Mouse (Mus musculus) kidney, adult 2 months (tissue): ENCODE measurements around the gene Stard13. TPM values are rescaled to one million over a fixed set of nuclear protein-coding genes. Genes with fewer than 3 reads are reported as not detected.

Source experiments
- DNase-seq: peaks from one replicate; pipeline ENCODE4 v3.0.0; 2021
- H3K27ac ChIP-seq: fragments of 200-500 bp; 2 replicates; pipeline ENCODE4 v1.5.1; 2012; ENCODE audit warnings: low read depth, low read length, control low read depth, inconsistent platforms; ENCODE audit not compliant: insufficient read depth
- H3K27me3 ChIP-seq: fragments of 200-500 bp; replicated peaks from 2 replicates; pipeline ENCODE4 v1.6.1; 2012; ENCODE audit warnings: mild to moderate bottlenecking, moderate library complexity, low read length, inconsistent platforms; ENCODE audit not compliant: control insufficient read depth, insufficient read depth
- H3K36me3 ChIP-seq: fragments of 200-500 bp; 2 replicates; pipeline ENCODE4 v1.6.1; 2012; ENCODE audit warnings: mild to moderate bottlenecking, moderate library complexity, low read length, inconsistent platforms; ENCODE audit not compliant: control insufficient read depth, insufficient read depth
- H3K4me1 ChIP-seq: fragments of 200-500 bp; 2 replicates; pipeline ENCODE4 v1.6.1; 2011; ENCODE audit warnings: low read length; ENCODE audit not compliant: control insufficient read depth, insufficient read depth
- H3K4me3 ChIP-seq: fragments of 200-500 bp; 2 replicates; pipeline ENCODE4 v1.5.1; 2011; ENCODE audit warnings: mild to moderate bottlenecking, low read depth, low read length, control low read depth; ENCODE audit not compliant: insufficient read depth
- CTCF ChIP-seq: fragments of 200-500 bp; conservative IDR thresholded peaks from 2 replicates; pipeline ENCODE4 v1.5.1; 2011; ENCODE audit warnings: low read depth, mild to moderate bottlenecking, control low read depth, low read length, moderate library complexity, mixed read lengths; ENCODE audit not compliant: insufficient read depth, insufficient read length
- POLR2A ChIP-seq: fragments of 200-500 bp; IDR thresholded peaks from one replicate; pipeline ENCODE4 v1.6.1; 2011; ENCODE audit warnings: low read depth, low read length, control low read depth
- WGBS: fragments of 180-500 bp; shearing (Covaris S2); methylation state at CpG from one replicate; pipeline ENCODE4 v1.1.7; 2018; 5-methylcytosine and 5-hydroxymethylcytosine counted together
- polyA plus RNA-seq: library from polyadenylated mRNA; depleted of rRNA; stranded (reverse); fragments of >200 nt; gene quantifications from 2 replicates; pipeline ENCODE4 v1.2.3, GENCODE M21; 2012

Stard13 gene
- polyA plus RNA-seq, 1 experiment: 7.3 TPM

DNA sequence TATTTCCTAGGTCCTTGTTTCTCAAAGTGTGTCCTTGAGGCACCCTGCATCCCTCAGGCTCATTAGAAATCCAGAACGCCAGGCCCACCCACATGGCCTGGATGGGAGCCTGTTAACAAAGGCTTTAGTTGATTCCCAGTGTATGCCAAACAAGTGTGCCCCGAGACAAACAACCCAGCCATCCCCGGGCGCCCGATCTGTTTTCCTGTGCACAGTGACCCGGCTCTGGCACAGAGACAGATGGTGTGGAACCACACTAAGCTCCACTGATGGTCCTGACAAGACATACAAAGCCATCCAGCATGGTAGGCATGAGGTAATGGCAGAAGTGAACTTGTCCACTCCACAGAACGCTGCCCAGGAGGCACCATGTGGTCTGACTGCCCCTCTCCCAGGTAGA lies 195.8 kb downstream of the Stard13 start:
- WGBS: 93% methylated on average over 7 of the region's 7 CpGs
- H3K27me3 ChIP-seq: no peaks in the 10 kb centered on the region
- no peak overlapping the region for H3K27ac ChIP-seq
- TF ChIP-seq CTCF: no peak
- no peak for TF ChIP-seq POLR2A
- peaks cover 9% of the 10 kb centered on the region; the same call in 1 of the 2 replicates for H3K4me1 ChIP-seq
- peaks cover 2% of the 10 kb centered on the region; the same call in 1 of the 2 replicates for H3K36me3 ChIP-seq
- no peak overlapping the region for H3K4me3 ChIP-seq
- DNase-seq: no peak

DNA sequence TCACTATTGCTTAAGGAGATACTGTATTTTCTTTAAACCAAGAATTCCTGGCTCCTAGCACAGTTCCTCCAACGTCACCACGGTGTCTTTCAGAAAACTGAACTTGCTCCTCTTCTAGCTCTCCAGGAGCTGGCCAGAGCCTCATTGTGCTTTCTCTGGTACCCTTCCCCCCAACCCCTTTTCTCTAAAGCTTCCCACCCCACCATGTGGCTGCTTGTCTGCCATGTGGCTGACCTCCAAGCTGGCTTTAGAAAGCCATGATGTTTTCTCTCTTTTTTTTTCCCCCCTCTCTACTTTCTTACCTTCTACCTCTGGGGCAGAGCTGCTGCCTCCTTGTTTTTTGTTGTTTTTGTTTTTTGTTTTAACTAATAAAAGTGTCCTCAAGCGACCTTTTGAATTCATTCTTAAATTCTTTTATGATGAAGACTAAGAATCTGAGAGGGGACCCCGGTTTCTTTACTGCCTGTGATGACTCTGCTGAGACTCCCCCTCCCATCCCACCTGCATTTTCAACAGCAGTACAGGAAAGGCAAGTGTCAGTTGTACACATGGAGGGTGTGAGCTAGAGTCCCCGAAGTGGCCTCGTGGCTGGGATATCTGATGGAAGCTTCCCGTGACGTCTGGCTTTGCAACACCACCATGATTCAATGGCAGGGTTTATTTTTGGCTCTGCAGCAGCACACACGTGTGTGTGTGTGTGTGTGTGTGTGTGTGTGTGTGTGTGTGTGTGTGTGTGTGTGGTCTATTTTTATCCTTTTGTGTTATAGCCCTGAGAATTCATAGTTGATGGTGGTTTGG lies 198.7 kb downstream of the Stard13 start:
- H3K4me1 ChIP-seq: no peaks in the 10 kb centered on the region
- no peak overlapping the region for H3K4me3 ChIP-seq
- 69% methylated on average over 9 of the region's 9 CpGs for WGBS
- H3K27ac ChIP-seq: no peak overlapping the region
- no peak for DNase-seq
- peaks cover 2% of the 10 kb centered on the region; the same call in 1 of the 2 replicates for H3K36me3 ChIP-seq
- TF ChIP-seq POLR2A: no peak
- no peak for TF ChIP-seq CTCF
- H3K27me3 ChIP-seq: no peaks in the 10 kb centered on the region

DNA sequence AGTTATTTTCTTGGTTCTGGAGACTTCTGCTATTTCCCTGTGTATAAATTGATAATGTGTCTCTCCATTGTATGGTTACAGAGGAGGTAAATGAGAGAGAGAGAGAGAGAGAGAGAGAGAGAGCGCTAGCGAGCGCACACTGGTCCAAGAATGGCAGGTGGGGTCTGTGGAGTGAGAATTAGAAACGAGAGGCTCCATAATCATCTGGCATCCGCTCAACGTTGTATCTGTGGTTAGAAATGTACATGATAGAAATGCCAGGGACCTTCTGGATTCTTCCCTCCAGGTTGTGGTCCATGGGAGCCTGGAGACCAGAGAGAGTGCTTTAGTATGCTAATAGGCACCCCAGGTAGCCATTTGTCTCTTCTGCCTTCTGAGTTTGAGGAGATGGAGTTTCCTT lies 204.7 kb downstream of the Stard13 start:
- Histone ChIP-seq H3K27me3 (no peaks in the 10 kb centered on the region), H3K4me1 (peaks cover 4% of the 10 kb centered on the region; the same call in 1 of the 2 replicates), H3K36me3 (no peaks in the 10 kb centered on the region), H3K4me3 (no peak overlapping the region), H3K27ac (no peak overlapping the region)
- no peak for DNase-seq
- TF ChIP-seq POLR2A (no peak), CTCF (no peak)
- 80% methylated on average over 6 of the region's 6 CpGs for WGBS

DNA sequence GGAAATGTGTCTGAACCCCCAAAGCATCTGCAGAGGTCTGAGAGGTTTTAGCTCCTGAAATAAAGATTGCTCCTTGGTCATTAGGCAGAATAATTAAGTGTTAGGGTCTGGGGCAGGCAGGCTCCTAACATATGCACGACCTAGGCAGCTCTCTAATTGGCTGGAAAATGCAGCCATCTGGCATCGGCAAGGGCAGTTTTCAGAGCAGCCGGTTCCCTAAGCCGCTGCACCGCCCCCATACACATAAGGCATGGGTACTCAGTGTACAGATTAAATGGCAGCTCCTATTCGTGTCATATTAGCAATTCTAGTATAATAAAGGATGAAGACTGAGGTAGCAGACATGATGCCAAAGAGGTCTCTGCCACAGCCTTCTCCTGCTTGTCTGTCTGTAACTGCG lies 206.5 kb downstream of the Stard13 start:
- H3K27ac ChIP-seq: no peak overlapping the region
- no peaks in the 10 kb centered on the region for H3K27me3 ChIP-seq
- no peak overlapping the region for H3K4me3 ChIP-seq
- H3K36me3 ChIP-seq: no peaks in the 10 kb centered on the region
- H3K4me1 ChIP-seq: peaks cover 6% of the 10 kb centered on the region; the same call in 1 of the 2 replicates
- WGBS: 65% methylated on average over 7 of the region's 7 CpGs
- TF ChIP-seq POLR2A (no peak), CTCF (no peak)
- DNase-seq: no peak

DNA sequence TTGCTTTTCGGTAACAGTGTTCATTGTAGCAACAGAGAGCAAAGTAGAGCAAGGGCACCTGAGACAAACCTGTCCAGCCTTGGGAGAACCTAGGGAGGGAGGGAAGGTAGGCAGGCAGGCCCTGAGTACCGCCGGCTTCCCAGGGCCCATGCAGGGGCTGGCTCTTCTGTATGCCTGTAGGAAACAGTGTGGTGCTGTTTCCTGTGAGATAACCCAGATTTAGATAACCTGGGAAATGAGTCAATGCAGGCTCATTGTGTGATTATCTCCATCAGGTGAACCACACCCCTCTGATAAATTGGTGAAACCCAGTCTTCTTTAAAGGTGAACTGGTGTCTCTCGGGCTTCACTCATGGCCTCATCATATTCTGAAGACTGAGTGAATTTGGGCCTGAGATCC lies 207.6 kb downstream of the Stard13 start:
- 86% methylated on average over 4 of the region's 4 CpGs for WGBS
- no peaks in the 10 kb centered on the region for H3K27me3 ChIP-seq
- no peak for DNase-seq
- no peak overlapping the region for H3K27ac ChIP-seq
- H3K4me3 ChIP-seq: no peak overlapping the region
- TF ChIP-seq CTCF (no peak), POLR2A (no peak)
- peaks cover 6% of the 10 kb centered on the region; the same call in 1 of the 2 replicates for H3K4me1 ChIP-seq
- H3K36me3 ChIP-seq: no peaks in the 10 kb centered on the region

DNA sequence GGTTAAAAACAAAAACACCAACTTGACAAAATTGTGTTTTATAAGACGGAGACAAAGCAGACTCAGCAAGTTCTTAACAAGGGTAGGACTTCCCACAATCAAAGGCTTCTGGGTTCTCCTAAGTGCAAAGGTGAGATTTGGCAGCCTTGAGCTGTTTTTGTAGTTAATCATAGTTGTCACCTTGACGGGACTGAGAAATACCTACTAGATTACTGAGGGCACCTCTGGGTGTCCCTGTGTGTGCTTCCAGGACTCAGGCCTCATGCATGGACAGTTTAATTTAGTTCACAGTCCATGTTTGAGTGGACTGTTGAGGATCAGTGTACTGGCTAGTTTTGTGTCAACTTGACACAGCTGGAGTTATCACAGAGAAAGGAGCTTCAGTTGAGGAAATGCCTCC lies 209.2 kb downstream of the Stard13 start:
- H3K4me1 ChIP-seq: peaks cover 12% of the 10 kb centered on the region
- TF ChIP-seq CTCF (no peak), POLR2A (no peak)
- no peak overlapping the region for H3K4me3 ChIP-seq
- no peaks in the 10 kb centered on the region for H3K36me3 ChIP-seq
- 0 out of 2 replicates have a peak overlapping the region, but pooled peaks have one; percentile 19 for H3K27ac ChIP-seq
- H3K27me3 ChIP-seq: no peaks in the 10 kb centered on the region
- DNase-seq: peak; percentile 84
- WGBS: 45% methylated on average over 2 of the region's 2 CpGs

DNA sequence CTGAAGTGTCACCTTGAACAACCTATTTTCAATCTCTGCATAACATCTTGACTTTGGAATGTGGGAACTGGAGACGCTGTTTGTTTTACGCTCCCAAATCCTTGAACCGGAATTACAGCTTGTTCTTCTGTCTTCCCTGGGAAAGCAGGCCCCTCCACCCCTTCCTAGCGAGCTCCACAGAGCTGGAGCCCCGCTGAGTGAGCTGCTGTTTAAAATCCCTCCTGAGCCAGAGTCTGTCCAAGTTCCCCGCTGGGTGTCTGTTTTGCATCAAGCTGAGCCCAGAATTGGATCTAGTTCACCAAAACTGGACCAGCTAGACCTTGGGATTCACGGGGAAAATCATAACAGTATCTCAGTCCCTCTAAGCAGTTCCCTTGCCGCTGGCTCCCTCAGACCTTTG lies 210.2 kb downstream of the Stard13 start:
- Histone ChIP-seq H3K27me3 (no peaks in the 10 kb centered on the region), H3K36me3 (no peaks in the 10 kb centered on the region), H3K27ac (peak overlapping the region; percentile 67; the same call in 1 of the 2 replicates), H3K4me3 (no peak overlapping the region), H3K4me1 (peaks cover 18% of the 10 kb centered on the region)
- DNase-seq: peak; percentile 31
- TF ChIP-seq POLR2A: no peak
- no peak for TF ChIP-seq CTCF
- 34% methylated on average over 8 of the region's 8 CpGs for WGBS
